Mouse (Mus musculus) lung, postnatal 10 days (tissue): ENCODE results near the gene Adcy1.

Experiments
- DNase-seq: peaks from one replicate; pipeline ENCODE4 v3.0.0; 2021

Gene Adcy1

DNA sequence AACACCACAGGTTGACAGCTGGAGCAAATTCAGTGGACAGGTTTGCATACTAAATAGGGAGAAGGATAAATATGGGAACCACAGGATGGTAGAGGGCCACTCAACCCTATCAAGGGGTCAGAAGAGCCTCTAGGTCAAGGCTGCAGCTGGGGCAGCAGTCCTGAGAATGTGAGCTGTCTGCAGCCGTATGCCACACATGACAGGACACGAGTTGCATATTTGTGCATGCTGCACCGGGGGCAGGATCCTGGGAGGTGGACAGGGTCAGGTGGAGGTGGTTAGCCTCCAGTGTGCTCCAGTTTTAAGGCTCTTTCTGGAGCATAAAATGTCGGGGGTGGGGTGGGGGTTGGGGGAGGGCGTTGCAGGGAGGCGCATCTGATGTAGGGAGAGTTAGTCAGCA is 8.3 kb downstream of the Adcy1 start:
- DNase-seq = no peak

DNA sequence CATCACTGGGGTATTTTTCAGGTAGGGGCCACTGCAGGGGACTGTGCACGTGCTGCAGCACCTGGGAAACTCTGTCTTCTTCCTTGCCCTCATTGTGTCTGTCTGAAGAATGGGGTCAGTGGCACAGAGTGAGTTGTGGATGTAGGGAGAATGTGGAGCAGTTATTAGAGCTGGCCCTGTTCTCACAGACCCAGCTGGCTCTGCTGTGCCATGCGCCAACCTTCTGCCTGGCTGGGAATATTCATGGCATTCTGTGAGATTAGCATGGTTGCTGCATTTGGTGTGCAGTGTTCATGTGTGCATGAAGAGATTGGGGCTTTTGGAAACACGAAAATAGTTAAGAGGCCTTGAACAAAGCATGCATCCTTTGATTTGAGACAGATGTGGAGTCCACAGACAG is 10.3 kb downstream of the Adcy1 start:
- DNase-seq = no peak

GRCm38 (mm10) chr11:7076510-7076909 is 13.2 kb downstream of the Adcy1 start:
- no peak for DNase-seq

DNA sequence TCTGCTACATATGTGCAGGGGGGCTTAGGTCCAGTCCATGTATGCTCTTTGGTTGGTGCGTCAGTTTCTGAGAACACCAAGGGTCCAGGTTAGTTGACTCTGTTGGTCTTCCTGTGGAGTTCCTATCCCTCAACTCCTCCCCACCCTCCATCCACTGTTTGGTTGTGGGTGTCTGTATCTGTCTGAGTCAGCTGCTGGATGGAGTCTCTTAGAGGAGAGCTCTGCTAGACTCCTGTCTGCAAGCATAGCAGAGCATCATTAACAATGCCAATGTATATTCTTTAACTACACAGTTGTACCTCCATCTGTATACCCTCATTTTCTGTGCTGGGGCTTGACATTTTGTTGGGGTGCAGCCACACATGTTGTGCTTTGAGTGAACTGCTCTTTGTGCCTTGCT is 18.6 kb downstream of the Adcy1 start:
- DNase-seq = no peak

DNA sequence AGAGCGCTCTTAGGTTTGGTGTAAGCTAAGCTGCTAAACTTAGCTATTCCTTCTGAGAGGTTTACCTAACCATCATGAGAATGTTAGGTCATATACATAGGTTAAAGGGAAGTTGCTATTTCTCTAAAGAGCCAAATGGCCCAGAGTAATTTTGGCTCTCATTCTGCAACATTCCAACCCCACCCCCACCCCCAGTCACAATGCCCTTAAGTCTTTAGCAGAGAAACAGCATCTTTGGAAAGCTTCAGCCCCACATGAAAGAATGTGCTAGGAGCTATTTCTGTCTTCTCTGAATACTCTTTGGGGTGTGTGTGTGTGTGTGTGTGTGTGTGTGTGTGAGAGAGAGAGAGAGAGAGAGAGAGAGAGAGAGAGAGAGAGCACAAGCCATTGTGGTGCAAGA is 20.6 kb downstream of the Adcy1 start:
- DNase-seq = no peak

GRCm38 (mm10) chr11:7085184-7085583 is 21.9 kb downstream of the Adcy1 start:
- DNase-seq = no peak

DNA sequence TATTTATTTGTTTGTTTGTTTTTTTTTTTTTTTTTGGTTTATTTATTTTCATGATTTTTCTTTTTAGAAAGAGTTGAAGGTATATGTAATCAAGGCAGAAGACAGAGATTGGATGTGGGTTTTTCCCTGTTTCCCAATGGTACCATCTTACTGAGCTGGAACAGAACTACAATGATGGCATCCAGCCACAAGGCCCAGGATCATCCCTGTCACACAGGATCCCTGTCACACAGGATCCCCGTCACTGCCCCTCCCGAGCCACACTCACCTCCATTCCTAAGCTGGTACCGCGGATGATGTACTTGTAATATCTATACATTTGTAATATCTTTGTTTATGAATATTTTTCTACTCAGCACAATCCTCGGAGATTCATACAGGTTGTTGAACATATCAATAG is 27.8 kb downstream of the Adcy1 start:
- DNase-seq = no peak

DNA sequence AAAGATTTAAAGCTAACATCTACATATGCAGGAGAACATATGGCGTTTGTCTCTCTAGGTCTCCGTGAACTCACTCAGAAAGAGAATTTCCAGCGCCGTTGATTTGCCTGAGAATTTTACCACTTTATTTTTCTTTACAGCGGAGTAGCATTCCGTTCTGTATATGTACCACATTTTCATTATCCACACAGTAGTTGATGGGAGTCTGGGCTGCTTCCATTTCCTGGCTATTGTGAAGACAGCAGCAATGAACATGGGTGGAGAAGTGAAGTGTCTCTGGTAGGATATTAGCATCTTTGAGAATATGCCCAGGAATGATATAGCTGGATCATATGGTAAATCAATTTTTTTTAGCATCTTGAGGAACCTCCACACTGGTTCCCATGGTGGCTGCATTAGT is 31.6 kb downstream of the Adcy1 start:
- no peak for DNase-seq

DNA sequence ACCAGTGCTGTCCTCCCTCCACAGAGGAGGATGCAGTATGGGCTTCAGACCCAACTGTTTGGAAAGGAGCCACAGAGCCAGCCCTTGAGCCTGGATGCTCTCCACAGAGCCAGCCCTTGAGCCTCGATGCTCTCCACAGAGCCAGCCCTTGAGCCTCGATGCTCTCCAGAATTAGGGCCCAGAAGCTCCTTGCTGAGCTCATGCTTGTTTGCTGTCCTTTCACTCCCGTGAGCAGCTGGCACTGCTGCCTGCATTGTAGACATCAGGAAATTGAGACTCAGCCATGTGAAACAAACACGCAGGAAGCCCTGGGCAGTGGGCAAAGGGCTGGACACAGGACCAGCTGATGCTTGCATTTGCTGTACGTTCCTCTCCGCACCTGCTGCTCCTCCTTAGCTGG is 38.4 kb downstream of the Adcy1 start:
- no peak for DNase-seq

GRCm38 (mm10) chr11:7102256-7103194 is 39.2 kb downstream of the Adcy1 start:
- DNase-seq = no peak

DNA sequence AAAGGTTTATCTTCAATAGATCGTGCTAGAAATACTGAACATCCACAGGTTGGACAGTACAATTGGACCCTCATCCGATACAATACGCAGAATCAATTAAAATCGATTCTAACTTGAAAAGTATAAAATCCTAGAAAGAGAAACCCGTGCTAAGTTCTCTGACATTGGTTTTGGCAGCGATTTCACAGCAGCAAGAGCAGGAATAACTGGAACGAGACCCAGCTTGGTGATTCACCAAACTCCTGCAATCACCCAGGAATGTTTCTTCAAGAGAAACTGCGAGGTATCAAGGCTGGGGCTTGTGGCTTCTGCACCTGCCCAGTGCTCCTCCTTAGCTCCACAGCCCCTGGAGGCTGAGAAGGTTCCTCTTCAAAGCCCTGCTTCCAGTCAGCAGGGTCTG is 42.0 kb downstream of the Adcy1 start:
- no peak for DNase-seq

DNA sequence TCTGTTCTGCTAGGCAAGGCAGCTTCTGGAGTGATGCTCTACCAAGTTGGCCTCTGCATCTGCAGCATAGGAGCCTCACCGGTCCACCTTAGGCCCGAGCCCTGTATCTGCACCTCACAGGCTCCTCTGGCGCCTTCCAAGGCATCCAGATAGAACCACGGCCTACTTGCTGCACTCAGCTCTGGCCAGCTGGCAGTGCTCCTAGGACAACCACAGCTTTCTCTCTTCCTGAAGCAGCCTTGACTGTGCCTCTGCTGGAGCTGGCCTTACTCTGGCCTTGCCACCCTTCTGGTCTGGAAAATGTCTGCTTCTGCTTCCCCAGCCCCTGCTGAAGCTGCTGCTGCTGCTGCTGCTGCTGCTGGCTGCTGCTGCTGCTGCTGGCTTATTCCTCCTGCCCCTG is 45.8 kb downstream of the Adcy1 start:
- no peak for DNase-seq

DNA sequence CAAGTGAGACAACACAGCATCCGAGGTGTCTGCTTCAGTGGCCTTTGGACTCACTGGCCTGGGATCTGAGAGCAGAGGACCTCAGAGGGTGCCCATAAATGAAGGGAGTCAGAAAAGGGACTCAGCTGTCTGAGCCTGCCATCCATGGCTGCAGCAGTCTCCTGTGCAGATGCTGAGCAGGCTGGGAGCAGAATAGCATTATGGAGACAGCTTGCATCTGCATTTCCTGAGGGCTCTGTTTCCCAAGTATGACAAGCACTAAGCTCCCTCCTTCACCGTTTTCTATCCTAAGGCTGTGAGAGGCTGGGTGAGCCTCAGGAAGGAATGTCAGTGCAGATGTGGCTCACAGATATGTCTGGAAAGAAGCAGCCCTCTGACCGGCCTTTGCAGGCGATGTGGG is 49.8 kb downstream of the Adcy1 start:
- no peak for DNase-seq

DNA sequence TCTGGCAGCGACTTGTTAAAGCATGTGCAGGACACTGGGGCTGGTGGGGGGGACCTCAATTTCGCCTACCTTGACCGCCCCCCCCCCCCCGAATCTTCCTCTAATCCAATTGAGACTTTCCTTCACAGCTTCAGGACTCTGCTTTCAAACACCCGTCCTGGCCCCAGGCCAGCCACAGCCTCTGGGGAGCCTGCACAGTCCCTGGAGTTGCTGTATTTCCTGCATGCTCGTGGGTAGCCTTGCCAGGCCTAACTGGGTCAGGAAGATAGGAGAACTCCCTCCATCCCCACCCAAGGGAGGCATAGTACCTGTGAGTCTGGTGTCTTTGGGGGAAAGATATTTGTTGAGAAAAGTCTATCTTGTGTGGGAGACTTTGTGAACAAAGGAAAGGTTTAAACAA is 50.4 kb downstream of the Adcy1 start:
- DNase-seq = peak; percentile 35

DNA sequence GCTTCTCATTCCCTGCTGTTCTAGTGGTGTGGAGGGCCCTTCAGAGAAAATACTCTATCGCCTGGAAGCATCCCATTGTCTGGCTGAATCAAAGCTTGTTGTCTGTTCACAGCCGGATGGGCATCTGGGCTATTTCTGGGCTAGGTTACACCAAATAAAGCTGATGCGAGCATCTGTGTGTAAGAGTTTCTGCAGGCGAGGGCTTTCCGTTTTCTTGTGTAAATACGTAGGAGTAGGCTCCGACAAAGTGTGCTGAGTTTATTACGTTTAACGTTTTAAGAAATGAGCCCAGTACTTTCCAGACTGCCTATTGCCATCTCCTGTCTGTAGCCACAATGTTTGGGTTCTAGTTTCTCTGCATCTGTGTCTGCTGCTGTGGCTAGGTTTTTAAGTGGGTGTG is 51.0 kb downstream of the Adcy1 start:
- no peak for DNase-seq

GRCm38 (mm10) chr11:7116647-7117046 is 53.4 kb downstream of the Adcy1 start:
- no peak for DNase-seq

DNA sequence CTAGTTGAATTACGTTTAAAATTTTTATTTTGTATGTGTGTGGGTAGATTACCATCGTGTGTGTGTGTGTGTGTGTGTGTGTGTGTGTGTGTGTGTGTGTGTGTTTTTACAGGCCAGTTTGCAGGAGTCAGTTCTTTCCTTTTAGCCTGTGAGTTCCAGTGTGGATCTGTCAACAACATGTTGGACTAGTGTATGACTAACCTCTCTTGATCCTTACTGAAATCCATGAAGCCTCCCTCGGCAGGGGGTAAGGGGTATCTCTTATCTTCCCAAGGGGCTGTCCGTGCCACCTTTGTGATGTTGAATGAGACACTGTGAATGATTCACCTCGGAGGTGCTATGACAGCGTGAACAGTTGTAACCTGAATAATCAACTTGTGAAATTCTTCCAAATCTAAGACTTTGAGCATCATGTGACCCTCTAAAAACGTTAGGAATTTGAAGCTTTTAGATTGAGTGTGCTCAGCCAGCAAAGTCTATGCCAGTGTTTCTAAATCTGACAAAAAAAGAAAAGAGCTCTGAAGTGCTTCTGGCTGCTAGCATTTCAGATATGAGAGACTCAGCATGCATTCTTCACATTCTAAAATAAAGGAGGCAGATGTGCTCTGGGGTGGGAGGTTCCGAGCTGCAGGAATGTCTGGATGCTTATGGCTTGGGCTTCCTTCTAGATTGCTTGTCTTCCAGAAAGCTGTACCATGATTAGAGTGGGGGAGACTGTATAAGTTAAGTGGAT is 66.2 kb downstream of the Adcy1 start:
- DNase-seq = no peak

DNA sequence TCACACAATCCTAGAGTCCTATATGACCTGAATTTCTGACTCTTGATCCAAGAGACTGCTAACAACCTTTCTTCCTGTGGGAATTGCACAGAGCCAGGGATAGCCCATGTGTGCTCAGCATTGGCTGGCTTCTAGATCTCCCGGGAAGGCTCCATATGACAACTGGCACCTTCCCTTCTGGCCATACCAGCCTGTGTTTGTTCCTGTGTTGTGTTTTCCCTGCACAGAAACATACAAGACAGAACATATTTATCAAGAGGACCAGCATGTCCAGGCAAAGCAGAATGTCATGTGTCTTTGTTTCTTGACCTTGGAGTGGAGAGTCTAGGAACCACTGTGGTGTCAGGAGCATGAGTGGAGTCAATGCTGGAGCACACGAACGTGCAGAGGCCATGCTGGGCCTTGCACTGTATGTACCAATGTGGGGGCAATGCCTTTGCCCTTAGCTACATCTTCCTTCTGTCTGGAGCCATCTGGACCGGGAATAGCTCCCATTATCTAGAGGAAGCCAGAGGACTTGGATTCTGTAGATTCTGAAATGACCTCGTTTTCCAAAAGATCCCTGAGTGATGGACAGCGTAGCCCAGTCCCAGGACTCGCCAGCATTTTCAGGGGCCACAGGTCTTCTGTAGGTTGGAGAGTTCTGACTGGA is 69.6 kb downstream of the Adcy1 start:
- DNase-seq = no peak

GRCm38 (mm10) chr11:7133736-7134135 is 70.4 kb downstream of the Adcy1 start:
- DNase-seq = no peak

DNA sequence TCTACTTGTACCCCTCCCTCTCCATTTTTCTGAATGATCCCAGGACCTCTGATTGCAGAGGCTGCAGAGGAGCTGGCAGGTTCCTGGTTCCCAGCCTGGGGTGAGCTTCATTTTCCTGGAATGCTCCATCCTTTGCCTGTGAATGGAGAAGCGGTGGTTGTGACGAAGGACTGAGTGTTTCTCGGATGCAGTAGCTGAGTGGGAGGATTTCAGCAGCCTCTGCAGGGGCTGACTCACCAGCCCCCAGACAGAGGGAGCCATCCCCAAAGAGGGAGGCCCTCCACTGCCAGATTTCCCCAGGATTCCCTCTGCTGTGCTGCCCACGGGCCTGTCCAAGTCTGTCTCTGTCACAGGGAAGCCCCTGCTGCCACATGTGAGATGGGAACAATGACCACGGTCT is 71.0 kb downstream of the Adcy1 start:
- DNase-seq = no peak

- no peak for DNase-seq
Observed at GRCm38 (mm10) chr11:7135301-7135700, 72.0 kb downstream of the Adcy1 start.

GRCm38 (mm10) chr11:7135763-7136162 is 72.5 kb downstream of the Adcy1 start:
- DNase-seq = peak; percentile 21

DNA sequence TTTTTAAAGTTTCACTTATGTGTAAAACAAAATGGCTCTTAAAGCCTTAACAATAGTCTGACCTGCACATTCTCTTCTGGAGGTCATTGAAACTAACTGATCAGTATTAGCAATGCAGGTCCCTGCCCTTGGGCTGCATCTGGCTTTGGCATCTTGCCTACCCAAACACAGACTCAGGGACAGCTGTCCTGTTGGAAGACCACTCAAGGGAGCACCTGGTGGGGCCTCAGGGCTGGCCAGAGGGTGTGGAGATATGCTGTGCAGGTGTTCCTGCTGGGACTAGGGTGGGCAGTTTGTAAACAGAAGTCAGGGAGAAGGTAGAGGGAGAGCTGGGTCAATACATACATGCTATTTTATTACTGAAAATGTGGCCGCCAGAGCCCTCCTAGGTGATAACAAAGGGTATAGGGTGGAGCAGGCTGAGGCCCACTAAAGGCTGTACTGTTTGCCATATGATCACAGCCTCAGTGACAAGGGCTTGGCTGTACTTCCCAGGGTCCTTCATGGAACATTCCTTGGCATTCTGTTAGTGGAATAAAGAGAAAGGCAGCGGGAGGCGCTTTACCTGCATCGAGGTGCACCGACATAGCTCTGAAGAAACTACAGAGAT is 73.1 kb downstream of the Adcy1 start:
- DNase-seq = no peak
